Mouse (Mus musculus): ENCODE data around the gene Ssxb5.
"Not testable (repeated sequence)": the region's sequence is repeated elsewhere in the genome, so short reads cannot be mapped to it uniquely, and the experiment has no call there.

The Ssxb5 gene

GRCm38 (mm10) chrX:8803391-8803790 is at the start of gene Ssxb5:
Ssxb5 (plus strand) TSS chrX:8803691.
- not testable (repeated sequence) for DNase-seq (ENCODE audit: low spot score)

GRCm38 (mm10) chrX:8832043-8832442 is 28.6 kb downstream of the Ssxb5 start:
- peak; percentile 6 for DNase-seq (ENCODE audit: low spot score)

GRCm38 (mm10) chrX:8843694-8844093 is 40.2 kb downstream of the Ssxb5 start, which contains the start of gene Gm6592:
Gm6592 (plus strand) TSS chrX:8843994.
- no peak for DNase-seq (ENCODE audit: low spot score)

DNA sequence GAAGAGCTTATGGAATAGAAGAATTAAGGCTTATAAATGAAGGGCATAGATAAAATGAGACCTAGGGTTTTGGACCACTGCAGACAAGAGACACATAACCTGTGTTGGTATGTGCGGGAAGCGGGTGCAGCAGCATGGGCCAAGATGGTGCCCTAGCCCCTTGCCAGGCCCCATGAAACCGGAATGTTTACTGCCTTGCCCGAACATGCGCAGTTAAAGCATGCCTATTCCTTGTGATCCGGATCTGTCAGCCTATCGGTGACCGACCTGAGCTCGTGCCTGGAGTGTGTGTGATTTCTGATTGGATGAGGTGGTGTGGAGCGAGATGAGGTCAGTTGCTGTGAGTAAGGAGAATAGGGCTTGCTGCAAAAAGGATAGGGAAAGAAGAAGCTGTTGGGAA is 49.0 kb downstream of the Ssxb5 start:
- no peak for DNase-seq (ENCODE audit: low spot score)

All from ovary, postnatal 10 days (tissue).